Mouse (Mus musculus): Measurements from ENCODE around the gene Emilin2.

Emilin2 gene

GRCm38 (mm10) chr17:71234041-71234594 is 77.7 kb downstream of the Emilin2 start:
- DNase-seq (ENCODE audit: low read depth, low spot score): no peak

- DNase-seq (ENCODE audit: low read depth, low spot score): no peak
Measured at GRCm38 (mm10) chr17:71233210-71233609, 78.6 kb downstream of the Emilin2 start.

GRCm38 (mm10) chr17:71231998-71232397 is 79.8 kb downstream of the Emilin2 start:
- no peak for DNase-seq (ENCODE audit: low read depth, low spot score)

GRCm38 (mm10) chr17:71230108-71230709 is 81.6 kb downstream of the Emilin2 start:
- no peak for DNase-seq (ENCODE audit: low read depth, low spot score)

- DNase-seq (ENCODE audit: low read depth, low spot score): no peak
Measured at GRCm38 (mm10) chr17:71228651-71229050, 83.1 kb downstream of the Emilin2 start.

- no peak for DNase-seq (ENCODE audit: low read depth, low spot score)
Measured at GRCm38 (mm10) chr17:71227128-71227895, 84.5 kb downstream of the Emilin2 start.

GRCm38 (mm10) chr17:71225091-71225490 is 86.7 kb downstream of the Emilin2 start:
- DNase-seq (ENCODE audit: low read depth, low spot score): no peak

- DNase-seq (ENCODE audit: low read depth, low spot score): no peak
Measured at GRCm38 (mm10) chr17:71224521-71224920, 87.3 kb downstream of the Emilin2 start.

- DNase-seq (ENCODE audit: low read depth, low spot score): no peak
Measured at GRCm38 (mm10) chr17:71223676-71224075, 88.1 kb downstream of the Emilin2 start.

GRCm38 (mm10) chr17:71221383-71221782 is 90.4 kb downstream of the Emilin2 start:
- no peak for DNase-seq (ENCODE audit: low read depth, low spot score)

GRCm38 (mm10) chr17:71217111-71217685 is 94.6 kb downstream of the Emilin2 start:
- no peak for DNase-seq (ENCODE audit: low read depth, low spot score)

GRCm38 (mm10) chr17:71216263-71216662 is 95.5 kb downstream of the Emilin2 start:
- no peak for DNase-seq (ENCODE audit: low read depth, low spot score)

- DNase-seq (ENCODE audit: low read depth, low spot score): no peak
Measured at GRCm38 (mm10) chr17:71215241-71215839, 96.4 kb downstream of the Emilin2 start.

- DNase-seq (ENCODE audit: low read depth, low spot score): no peak
Measured at GRCm38 (mm10) chr17:71214514-71215240, 97.1 kb downstream of the Emilin2 start.

- no peak for DNase-seq (ENCODE audit: low read depth, low spot score)
Measured at GRCm38 (mm10) chr17:71213666-71214065, 98.1 kb downstream of the Emilin2 start.

GRCm38 (mm10) chr17:71211962-71212646 is 99.7 kb downstream of the Emilin2 start:
- DNase-seq (ENCODE audit: low read depth, low spot score): no peak

- no peak for DNase-seq (ENCODE audit: low read depth, low spot score)
Measured at GRCm38 (mm10) chr17:71209936-71210335, 101.8 kb downstream of the Emilin2 start.

- no peak for DNase-seq (ENCODE audit: low read depth, low spot score)
Measured at GRCm38 (mm10) chr17:71208921-71209320, 102.9 kb downstream of the Emilin2 start.

GRCm38 (mm10) chr17:71208376-71208775 is 103.4 kb downstream of the Emilin2 start:
- DNase-seq (ENCODE audit: low read depth, low spot score): no peak

- no peak for DNase-seq (ENCODE audit: low read depth, low spot score)
Measured at GRCm38 (mm10) chr17:71207268-71207667, 104.5 kb downstream of the Emilin2 start.

Data from skeletal muscle tissue, adult 2 months (tissue).